Mouse (Mus musculus) midbrain, embryonic 11.5 days (tissue): Measurements from ENCODE around the gene C77080. TPM values are rescaled to one million over a fixed set of nuclear protein-coding genes. Genes with fewer than 3 reads are reported as not detected.

Source experiments
- ATAC-seq: fragments of 200-750 bp; cut with Nextera tagmentation; 2 replicates; pipeline ENCODE4 v1.8.0; 2017; ENCODE audit warnings: moderate TSS enrichment, moderate library complexity; ENCODE audit not compliant: low FRiP score
- DNase-seq: peaks from one replicate; pipeline ENCODE4 v3.0.0; 2015; ENCODE audit warnings: low spot score; ENCODE audit errors: missing footprints
- H3K27ac ChIP-seq: fragments of 300-500 bp; sonication (generic); 2 replicates; pipeline ENCODE4 v1.5.1; 2014; ENCODE audit warnings: low read depth, low read length
- H3K27me3 ChIP-seq: fragments of 300-500 bp; sonication (generic); 2 replicates; pipeline ENCODE4 v1.6.1; 2014; ENCODE audit warnings: mild to moderate bottlenecking, low read length, moderate library complexity, mixed read lengths; ENCODE audit not compliant: control insufficient read depth, insufficient read depth
- H3K36me3 ChIP-seq: fragments of 300-500 bp; sonication (generic); 2 replicates; pipeline ENCODE4 v1.6.1; 2014; ENCODE audit warnings: mild to moderate bottlenecking, low read length, moderate library complexity, mixed read lengths; ENCODE audit not compliant: control insufficient read depth, insufficient read depth
- H3K4me1 ChIP-seq: fragments of 300-500 bp; sonication (generic); 2 replicates; pipeline ENCODE4 v1.6.1; 2014; ENCODE audit warnings: low read length; ENCODE audit not compliant: control insufficient read depth, insufficient read depth
- H3K4me2 ChIP-seq: fragments of 300-500 bp; sonication (generic); 2 replicates; pipeline ENCODE4 v1.6.1; 2014; ENCODE audit warnings: mild to moderate bottlenecking, moderate library complexity
- H3K4me3 ChIP-seq: fragments of 300-500 bp; sonication (generic); 2 replicates; pipeline ENCODE4 v1.5.1; 2014; ENCODE audit warnings: low read depth, low read length
- H3K9ac ChIP-seq: fragments of 300-500 bp; sonication (generic); 2 replicates; pipeline ENCODE4 v1.6.1; 2014; ENCODE audit warnings: low read length
- H3K9me3 ChIP-seq: fragments of 300-500 bp; sonication (generic); 2 replicates; pipeline ENCODE4 v1.6.1; 2016; ENCODE audit warnings: low read length; ENCODE audit not compliant: control insufficient read depth
- WGBS: fragments of 180-500 bp; shearing (Covaris S2); extraction: QIAGEN DNeasy Blood & Tissue Kit; methylation state at CpG from one replicate; pipeline ENCODE4 v1.1.7; 2014; 5-methylcytosine and 5-hydroxymethylcytosine counted together
- polyA plus RNA-seq: library from polyadenylated mRNA; unstranded; fragments of >200 nt; fragmentation: Nextera tagmentation; extraction: Ambion mirVana; gene quantifications from 2 replicates; pipeline ENCODE4 v1.2.1, GENCODE M21; 2014

Gene C77080
- polyA plus RNA-seq, 1 experiment from 2014 or later: 3.7 TPM

- DNase-seq (no peak), ATAC-seq (no peak)
- Histone ChIP-seq H3K4me3 (no peak overlapping the region), H3K9me3 (no peaks in the 10 kb centered on the region), H3K36me3 (no peaks in the 10 kb centered on the region), H3K4me2 (no peak overlapping the region), H3K9ac (no peak overlapping the region), H3K27me3 (peaks cover 44% of the 10 kb centered on the region), H3K4me1 (peaks cover 27% of the 10 kb centered on the region), H3K27ac (no peak overlapping the region)
- 39% methylated on average over 15 of the region's 15 CpGs for WGBS
These were observed 14.6 kb downstream of the C77080 start for GRCm38 (mm10) chr4:129246360-129247301.

DNA sequence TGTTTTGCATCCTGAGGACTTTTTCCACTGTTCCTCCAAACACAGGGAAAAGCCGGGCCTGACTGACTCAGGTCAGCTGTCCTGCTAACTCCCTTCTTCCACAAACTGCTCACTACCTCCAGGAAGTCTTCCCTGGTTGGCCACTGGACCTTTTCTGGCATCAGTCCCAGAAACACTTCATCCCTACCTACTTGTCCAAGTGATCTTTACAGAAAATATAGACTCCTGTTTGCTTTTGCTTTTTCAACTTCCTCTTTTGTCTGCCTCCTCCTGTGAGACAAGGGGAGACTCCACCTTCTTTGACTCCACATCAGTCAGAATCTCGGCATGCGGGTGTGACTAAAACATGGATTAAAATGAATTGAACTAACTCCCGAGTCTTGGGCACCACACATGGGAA is 16.4 kb downstream of the C77080 start:
- Histone ChIP-seq H3K27me3 (peaks cover 38% of the 10 kb centered on the region), H3K4me3 (no peak overlapping the region), H3K4me2 (no peak overlapping the region), H3K9me3 (no peaks in the 10 kb centered on the region), H3K4me1 (peaks cover 16% of the 10 kb centered on the region), H3K27ac (no peak overlapping the region), H3K9ac (no peak overlapping the region), H3K36me3 (no peaks in the 10 kb centered on the region)
- DNase-seq (no peak), ATAC-seq (no peak)
- WGBS: 61% methylated on average over 4 of the region's 4 CpGs

DNA sequence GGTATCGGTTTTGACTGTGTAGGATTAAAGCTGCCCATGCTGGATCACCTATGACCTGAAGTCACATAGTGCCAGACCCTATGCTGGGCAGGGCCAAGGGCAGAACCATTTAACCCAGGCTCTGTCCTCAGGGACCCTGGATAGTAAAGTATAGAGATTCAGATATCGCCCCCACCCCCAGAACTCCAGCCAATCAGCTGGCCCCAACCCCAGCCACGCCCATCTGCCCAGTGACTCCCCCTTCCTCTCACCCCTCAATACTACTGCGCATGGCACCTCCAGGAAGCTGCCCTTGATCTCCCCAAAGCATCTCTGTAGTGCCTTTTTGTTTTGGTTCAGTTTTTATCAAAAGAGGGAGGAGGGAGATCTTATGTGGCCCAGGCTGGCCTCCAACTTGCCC is 18.4 kb downstream of the C77080 start:
- Histone ChIP-seq H3K4me2 (no peak overlapping the region), H3K27ac (no peak overlapping the region), H3K27me3 (peaks cover 20% of the 10 kb centered on the region), H3K4me1 (peaks cover 15% of the 10 kb centered on the region), H3K4me3 (no peak overlapping the region), H3K36me3 (no peaks in the 10 kb centered on the region), H3K9ac (no peak overlapping the region), H3K9me3 (no peaks in the 10 kb centered on the region)
- ATAC-seq (no peak), DNase-seq (no peak)
- WGBS: 17% methylated on average over 4 of the region's 4 CpGs

DNA sequence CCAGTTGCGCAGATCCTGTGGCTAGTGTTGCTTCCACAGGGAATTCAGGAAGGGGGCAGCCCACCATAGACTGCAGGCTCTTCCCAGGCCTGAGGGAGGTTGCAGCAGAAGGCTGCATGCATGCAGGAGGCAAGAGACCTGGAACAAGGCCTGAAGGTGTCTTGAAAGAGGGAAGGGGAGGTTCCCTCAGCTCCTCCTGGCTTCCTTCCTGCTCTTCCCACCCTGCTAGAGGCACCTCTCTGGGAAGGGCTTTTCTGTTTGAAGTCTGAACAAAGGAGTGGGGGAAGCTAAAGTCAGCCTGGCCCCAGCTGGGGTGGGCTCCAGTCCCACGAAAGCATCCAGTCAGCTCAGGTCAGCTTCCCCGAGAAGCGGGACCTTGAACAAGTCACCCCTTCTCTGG is 18.9 kb downstream of the C77080 start:
- no peaks in the 10 kb centered on the region for H3K9me3 ChIP-seq
- DNase-seq (no peak), ATAC-seq (no peak)
- WGBS: 31% methylated on average over 4 of the region's 4 CpGs
- peaks cover 15% of the 10 kb centered on the region for H3K27me3 ChIP-seq
- H3K4me1 ChIP-seq: peaks cover 19% of the 10 kb centered on the region
- H3K27ac ChIP-seq: no peak overlapping the region
- no peaks in the 10 kb centered on the region for H3K36me3 ChIP-seq
- H3K9ac ChIP-seq: 0 out of 2 replicates have a peak overlapping the region, but pooled peaks have one; percentile 14
- H3K4me3 ChIP-seq: no peak overlapping the region
- H3K4me2 ChIP-seq: no peak overlapping the region

DNA sequence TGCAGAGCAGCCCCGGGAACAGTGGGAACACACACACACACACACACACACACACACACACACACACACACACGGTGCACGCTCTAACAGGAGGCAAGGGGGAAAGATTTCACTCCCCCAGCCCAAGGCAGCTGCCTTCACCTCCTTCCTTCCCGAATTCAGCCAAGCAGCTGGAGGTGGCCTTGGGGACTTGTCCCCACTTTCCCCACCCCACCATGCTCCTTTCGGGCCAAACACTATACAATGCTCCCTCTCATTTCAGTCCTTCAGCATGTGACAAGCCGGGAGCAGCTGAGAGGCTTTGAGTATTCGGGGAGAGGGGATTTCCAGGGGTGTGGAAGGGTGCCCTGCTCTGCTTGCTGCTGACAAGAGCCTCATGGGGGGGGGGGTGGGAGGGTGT is 19.3 kb downstream of the C77080 start:
- Histone ChIP-seq H3K9me3 (no peaks in the 10 kb centered on the region), H3K4me3 (no peak overlapping the region), H3K9ac (no peak overlapping the region), H3K4me1 (peaks cover 23% of the 10 kb centered on the region), H3K27me3 (peaks cover 11% of the 10 kb centered on the region), H3K27ac (no peak overlapping the region), H3K36me3 (no peaks in the 10 kb centered on the region), H3K4me2 (no peak overlapping the region)
- no peak for ATAC-seq
- DNase-seq: no peak
- WGBS: 30% methylated on average over 7 of the region's 7 CpGs

DNA sequence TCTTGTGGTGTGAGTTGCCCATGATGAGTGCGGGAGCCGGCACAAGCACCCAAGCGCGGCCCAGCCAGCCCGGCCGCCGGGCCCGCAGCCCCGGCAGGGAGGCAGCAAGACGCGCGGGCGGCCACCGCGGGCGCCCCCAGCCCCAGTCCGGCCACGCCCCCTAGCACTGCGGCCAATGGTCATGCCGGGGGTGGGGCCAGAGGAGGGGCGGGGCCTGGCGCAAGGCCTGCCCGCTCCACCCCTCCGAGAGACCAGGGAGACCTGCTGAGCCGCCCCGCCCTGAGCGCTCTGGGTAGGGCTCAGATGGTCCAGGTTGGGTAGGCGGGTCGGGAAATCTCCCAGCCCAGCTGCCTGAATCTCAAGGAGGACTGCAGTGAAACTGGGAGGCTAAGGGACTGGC is 22.1 kb downstream of the C77080 start:
- Histone ChIP-seq H3K36me3 (no peaks in the 10 kb centered on the region), H3K4me3 (peak overlapping the region; percentile 73), H3K9me3 (no peaks in the 10 kb centered on the region), H3K27me3 (no peaks in the 10 kb centered on the region), H3K9ac (peak overlapping the region; percentile 65), H3K4me1 (peaks cover 28% of the 10 kb centered on the region), H3K27ac (no peak overlapping the region), H3K4me2 (peak overlapping the region; percentile 84)
- DNase-seq: peak; percentile 98
- WGBS: 0% methylated on average over 26 of the region's 29 CpGs
- peak; percentile 93 for ATAC-seq

DNA sequence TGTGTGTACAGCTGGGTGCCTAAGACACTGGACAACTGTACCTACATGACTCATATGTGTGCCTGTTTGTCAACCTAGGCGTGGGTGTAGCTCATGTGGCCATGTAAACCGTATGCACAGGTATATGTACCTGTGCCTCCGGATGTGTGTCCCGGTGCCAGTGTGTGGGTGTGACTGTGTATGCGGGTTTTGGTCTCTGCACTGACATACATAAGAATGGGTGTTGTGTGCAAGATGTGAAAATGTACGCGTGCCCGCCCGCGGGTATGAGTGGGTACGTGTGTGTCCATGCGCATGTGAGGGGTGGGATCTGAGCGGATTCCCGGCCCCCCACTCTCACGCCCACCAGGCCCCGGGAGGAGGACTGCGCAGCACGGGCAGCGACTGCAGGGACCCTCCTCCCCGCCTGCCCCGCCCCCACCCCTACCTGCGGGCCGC is 22.6 kb downstream of the C77080 start:
- H3K36me3 ChIP-seq: no peaks in the 10 kb centered on the region
- H3K9ac ChIP-seq: peak overlapping the region; percentile 65
- H3K4me1 ChIP-seq: peaks cover 28% of the 10 kb centered on the region
- peak overlapping the region; percentile 73 for H3K4me3 ChIP-seq
- H3K4me2 ChIP-seq: peak overlapping the region; percentile 84
- DNase-seq (peak; percentile 94), ATAC-seq (peak; percentile 68)
- no peaks in the 10 kb centered on the region for H3K27me3 ChIP-seq
- no peak overlapping the region for H3K27ac ChIP-seq
- WGBS: under 1% methylated on average over 23 of the region's 23 CpGs
- H3K9me3 ChIP-seq: no peaks in the 10 kb centered on the region

GRCm38 (mm10) chr4:129237843-129238441 is 23.3 kb downstream of the C77080 start:
- H3K27ac ChIP-seq: no peak overlapping the region
- peak; percentile 93 for DNase-seq
- no peaks in the 10 kb centered on the region for H3K36me3 ChIP-seq
- peaks cover 28% of the 10 kb centered on the region for H3K4me1 ChIP-seq
- ATAC-seq: peak; percentile 7; the same call in 1 of the 2 replicates
- H3K4me3 ChIP-seq: peak overlapping the region; percentile 73
- H3K9me3 ChIP-seq: no peaks in the 10 kb centered on the region
- peak overlapping the region; percentile 84 for H3K4me2 ChIP-seq
- 4% methylated on average over 21 of the region's 21 CpGs for WGBS
- H3K27me3 ChIP-seq: no peaks in the 10 kb centered on the region
- peak overlapping the region; percentile 65 for H3K9ac ChIP-seq

DNA sequence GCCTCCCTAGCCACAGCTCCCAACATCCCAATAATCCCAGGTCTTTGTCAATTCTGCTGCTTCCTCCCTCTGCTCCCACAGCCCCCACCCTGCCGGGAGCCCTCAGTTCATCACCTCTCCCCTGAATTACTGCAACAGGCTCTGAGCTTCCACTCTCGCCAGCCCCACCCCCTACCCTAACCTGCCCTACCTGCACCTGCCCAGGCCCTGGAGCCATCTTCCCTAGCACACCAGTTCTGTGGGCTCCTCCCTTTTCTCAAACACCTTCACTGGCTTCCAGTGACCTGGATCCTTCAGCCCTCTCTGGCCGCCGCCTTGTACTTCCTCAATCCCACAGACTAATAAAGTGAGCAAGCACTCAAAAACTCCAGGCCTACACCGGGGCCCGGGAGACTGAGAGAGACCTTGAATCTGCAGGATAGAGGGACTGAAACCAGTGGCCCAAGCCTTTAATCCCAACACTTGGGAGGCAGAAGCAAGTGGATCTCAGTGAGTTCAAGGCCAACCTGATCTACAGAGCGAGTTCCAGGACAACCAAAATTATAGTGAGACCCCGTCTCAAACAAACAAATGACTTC is 24.9 kb downstream of the C77080 start:
- 77% methylated on average over 8 of the region's 8 CpGs for WGBS
- no peak overlapping the region for H3K4me3 ChIP-seq
- peaks cover 21% of the 10 kb centered on the region for H3K4me1 ChIP-seq
- H3K36me3 ChIP-seq: no peaks in the 10 kb centered on the region
- DNase-seq (no peak), ATAC-seq (no peak)
- no peaks in the 10 kb centered on the region for H3K27me3 ChIP-seq
- no peak overlapping the region for H3K4me2 ChIP-seq
- H3K27ac ChIP-seq: no peak overlapping the region
- H3K9me3 ChIP-seq: no peaks in the 10 kb centered on the region
- H3K9ac ChIP-seq: no peak overlapping the region
